Mouse (Mus musculus): Measurements from ENCODE around the gene Smtn. TPM values are rescaled to one million over a fixed set of nuclear protein-coding genes. Genes with fewer than 3 reads are reported as not detected.

The Smtn gene
- polyA plus RNA-seq (2012; rRNA removed): 3.3 and 4.5 TPM in 2 replicates

GRCm38 (mm10) chr11:3540451-3541085, at the start of gene Smtn:
Smtn (minus strand) TSS chr11:3540612.

GRCm38 (mm10) chr11:3514529-3515054, 25.8 kb downstream of the Smtn start, which contains the start of gene Selenom:
Selenom (plus strand) TSS chr11:3514684.

GRCm38 (mm10) chr11:3487952-3488570, 52.4 kb downstream of the Smtn start, which contains the start of gene Pla2g3:
Pla2g3 (plus strand) TSS chr11:3488284.

Other genes starting within 250 kb of the Smtn start
- 0.50 and 0.63 TPM in 2 replicates for gene Pik3ip1, start 210.2 kb downstream of the Smtn start, polyA plus RNA-seq (2012; rRNA removed)
- 6.5 and 8.0 TPM in 2 replicates for gene Limk2, start 131.4 kb downstream of the Smtn start, polyA plus RNA-seq (2012; rRNA removed)
- 5.2 and 5.4 TPM in 2 replicates for gene Rnf185, start 88.2 kb downstream of the Smtn start, polyA plus RNA-seq (2012; rRNA removed)
- 0.05 and 0.09 TPM in 2 replicates for gene Pla2g3, start 52.3 kb downstream of the Smtn start, polyA plus RNA-seq (2012; rRNA removed)
- gene Inpp5j, start 35.8 kb downstream of the Smtn start, polyA plus RNA-seq (2012; rRNA removed): 0.14 and 0.22 TPM in 2 replicates
- 8.2 and 9.4 TPM in 2 replicates for gene Selenom, start 25.9 kb downstream of the Smtn start, polyA plus RNA-seq (2012; rRNA removed)
- 5.5 and 6.8 TPM in 2 replicates for gene Morc2a, start 108.6 kb upstream of the Smtn start, polyA plus RNA-seq (2012; rRNA removed)